Mouse (Mus musculus): Measurements from ENCODE around the gene Rpl27a.

DNA sequence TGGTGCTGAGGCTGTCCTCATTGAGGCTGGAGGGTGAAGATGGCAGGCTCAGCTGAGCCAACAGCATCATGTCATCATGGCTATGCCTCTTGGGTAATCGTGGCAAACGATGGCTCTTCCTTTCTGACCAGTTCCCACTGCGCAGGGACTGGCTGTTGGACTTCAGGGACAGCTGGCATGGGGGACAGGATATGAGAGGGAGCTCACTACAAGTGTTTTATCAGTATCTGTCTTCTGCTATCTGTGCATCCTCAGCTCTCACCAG, 23.3 kb downstream of the Rpl27a start:
- no peak for TF ChIP-seq POLR2A (IDR thresholded peaks at IDR 0.05; ENCODE audit: insufficient read depth, low read depth, low read length)
- no peak for TF ChIP-seq CTCF (IDR thresholded peaks at IDR 0.05; ENCODE audit: insufficient read depth, low read depth, low read length)

All from olfactory bulb, adult 2 months (tissue).